Mouse (Mus musculus): ENCODE results near the gene Thsd4.

- TF ChIP-seq CTCF (IDR thresholded peaks at IDR 0.05): no peak
- TF ChIP-seq EP300 (IDR thresholded peaks at IDR 0.05): no peak
Observed at GRCm38 (mm10) chr9:60492275-60492974, 29.4 kb downstream of the Thsd4 start.
